Mouse (Mus musculus): ENCODE measurements around the gene Ncf1.
A peak's percentile ranks its signal among the peaks of the same experiment; 100 is the strongest.

- TF ChIP-seq CTCF (conservative IDR thresholded peaks at IDR 0.05 in 1 of 2, IDR thresholded peaks at IDR 0.05 in 1 of 2; ENCODE audit: low read depth in 2 of 2, low read length in 2 of 2), result no peak
- TF ChIP-seq USF1 (IDR thresholded peaks at IDR 0.05; ENCODE audit: low read depth, low read length), result no peak
- TF ChIP-seq EP300 (IDR thresholded peaks at IDR 0.05; ENCODE audit: low read length), result no peak
- no peak; the same call in 1 of the 2 replicates for TF ChIP-seq POLR2A (IDR thresholded peaks at IDR 0.05; ENCODE audit: low read depth, low read length)
- no peak for TF ChIP-seq SIN3A (IDR thresholded peaks at IDR 0.05; ENCODE audit: low read length)
- no peak for TF ChIP-seq MAFK (IDR thresholded peaks at IDR 0.05; ENCODE audit: insufficient replicate concordance, low read length)
- no peak for TF ChIP-seq NELFE (IDR thresholded peaks at IDR 0.05; ENCODE audit: low read depth, low read length)
- no peak for TF ChIP-seq MYC (IDR thresholded peaks at IDR 0.05; ENCODE audit: low read depth, low read length)
- no peak for TF ChIP-seq UBTF (IDR thresholded peaks at IDR 0.05; ENCODE audit: low read depth, low read length)
- TF ChIP-seq ETS1 (conservative IDR thresholded peaks at IDR 0.05; ENCODE audit: low read depth, low read length), result peak; percentile 52; the same call in 1 of the 2 replicates
These were observed 37.0 kb upstream of the Ncf1 start for GRCm38 (mm10) chr5:134266404-134266803.
